Mouse (Mus musculus): Measurements from ENCODE around the gene Gm12216.

GRCm38 (mm10) chr11:53851795-53852194, 7.3 kb downstream of the Gm12216 start:
- no peak for TF ChIP-seq POLR2A (IDR thresholded peaks at IDR 0.05; ENCODE audit: borderline replicate concordance, insufficient read depth, low read length)
- TF ChIP-seq CTCF (IDR thresholded peaks at IDR 0.05; ENCODE audit: borderline replicate concordance, insufficient read depth, low read depth, low read length): no peak

All from cerebellum, adult 2 months (tissue).